Comparison of ENCODE assay signal across 7 mouse cellular contexts in genomic region chr6:32780602-32781001, GRCm38 (mm10).
DNase-seq lines count a peak whose midpoint lies in the region; ATAC-seq lines count a peak whose summit lies in the region.

No protein-coding gene starts in this region.

- no peak overlapping the region for H3K4me3 ChIP-seq in limb, embryonic 11.5 days (ENCODE audit: low read depth, low read length)

- peaks cover 10% of the 10 kb centered on the region for H3K4me1 ChIP-seq in limb, embryonic 11.5 days (ENCODE audit: control insufficient read depth, insufficient read depth, low read length)

- H3K4me2 ChIP-seq in limb, embryonic 11.5 days (ENCODE audit: low read depth, severe bottlenecking) = no peak overlapping the region

- H3K9me3 ChIP-seq in limb, embryonic 11.5 days (ENCODE audit: control insufficient read depth, low read length) = no peaks in the 10 kb centered on the region

- H3K36me3 ChIP-seq in limb, embryonic 11.5 days (ENCODE audit: control insufficient read depth, insufficient read depth, low read length) = no peaks in the 10 kb centered on the region

- DNase-seq in A20 (ENCODE audit: low read depth, low spot score) (peak; percentile 60), ZHBTc4 (ENCODE audit: low read depth, low spot score) (peak; percentile 36)
- peak; percentile 53 to 62 for DNase-seq in frontal cortex, postnatal 14 days (ENCODE audit: low spot score in 2 of 2)
- peak; percentile 47 for DNase-seq in kidney, adult 9 months
- no peak for DNase-seq in limb, embryonic 11.5 days (ENCODE audit: low spot score)
- DNase-seq in telencephalon, adult 2 months (ENCODE audit: low read depth, low spot score) = peak; percentile 76
- no peak for DNase-seq in T-cell, adult 2 months (ENCODE audit: low spot score)

- 14% methylated on average over 11 of the region's 11 CpGs for WGBS in limb, embryonic 11.5 days

- no peak overlapping the region for H3K27ac ChIP-seq in limb, embryonic 11.5 days (replicated peaks; ENCODE audit: low read depth, low read length)

- H3K9ac ChIP-seq in limb, embryonic 11.5 days (ENCODE audit: low read length) = no peak overlapping the region

- ATAC-seq in limb, embryonic 11.5 days (ENCODE audit: insufficient number of reproducible peaks, low FRiP score, low TSS enrichment, low read depth) = 0 out of 2 replicates have a peak, but pooled peaks have one; percentile 44

- no peaks in the 10 kb centered on the region for H3K27me3 ChIP-seq in limb, embryonic 11.5 days (ENCODE audit: control insufficient read depth, insufficient read depth, low read length)

Comparison
In these comparisons a context has a peak if more than half of its experiments do, and no peak if none do; other contexts are left out.
1. DNase-seq: peak in A20 (single experiment), ZHBTc4 (single experiment), frontal cortex, postnatal 14 days (2 of 2), kidney, adult 9 months (single experiment) and telencephalon, adult 2 months (single experiment); none in limb, embryonic 11.5 days (single experiment) and T-cell, adult 2 months (single experiment).